Mouse (Mus musculus): Measurements from ENCODE around the gene Disp2. TPM values are rescaled to one million over a fixed set of nuclear protein-coding genes. Genes with fewer than 3 reads are reported as not detected.
A peak's percentile ranks its signal among the peaks of the same experiment; 100 is the strongest.

Disp2 gene
- polyA plus RNA-seq, 1 experiment from 2014 or later = 65.8 TPM

DNA sequence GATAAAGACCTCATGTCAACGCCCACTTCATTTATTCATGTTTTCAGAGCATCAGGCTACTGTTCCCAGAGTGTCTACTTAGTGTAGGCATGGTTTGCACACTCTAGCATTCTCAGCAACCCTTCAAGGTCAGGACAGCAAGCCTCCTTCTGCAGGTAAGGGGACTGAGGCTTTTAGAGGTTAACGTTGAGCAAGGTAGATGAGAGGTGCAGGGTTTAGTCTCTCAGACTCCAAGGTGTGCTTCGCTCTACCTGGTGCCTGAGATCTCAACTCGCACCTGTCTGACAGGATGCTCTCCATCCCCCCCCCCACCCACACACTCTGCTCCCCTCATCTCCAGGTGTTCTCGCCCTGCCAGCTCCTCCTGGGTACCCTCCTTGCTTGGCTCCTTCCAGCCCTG, 25.4 kb upstream of the Disp2 start:
- no peak for ATAC-seq (ENCODE audit: low FRiP score)
- WGBS = 95% methylated on average over 5 of the region's 5 CpGs
- Histone ChIP-seq H3K36me3 (replicated peaks; ENCODE audit: control insufficient read depth, insufficient read depth) (no peaks in the 10 kb centered on the region), H3K9ac (no peak overlapping the region), H3K4me2 (replicated peaks) (no peak overlapping the region), H3K27ac (no peak overlapping the region), H3K4me3 (replicated peaks; ENCODE audit: low read length) (no peak overlapping the region), H3K9me3 (ENCODE audit: control insufficient read depth, low read length) (no peaks in the 10 kb centered on the region), H3K4me1 (replicated peaks; ENCODE audit: control insufficient read depth, insufficient read depth, low read length) (peaks cover 16% of the 10 kb centered on the region), H3K27me3 (ENCODE audit: control insufficient read depth, insufficient read depth, low read length) (no peaks in the 10 kb centered on the region)
- DNase-seq (ENCODE audit: low spot score) = no peak

DNA sequence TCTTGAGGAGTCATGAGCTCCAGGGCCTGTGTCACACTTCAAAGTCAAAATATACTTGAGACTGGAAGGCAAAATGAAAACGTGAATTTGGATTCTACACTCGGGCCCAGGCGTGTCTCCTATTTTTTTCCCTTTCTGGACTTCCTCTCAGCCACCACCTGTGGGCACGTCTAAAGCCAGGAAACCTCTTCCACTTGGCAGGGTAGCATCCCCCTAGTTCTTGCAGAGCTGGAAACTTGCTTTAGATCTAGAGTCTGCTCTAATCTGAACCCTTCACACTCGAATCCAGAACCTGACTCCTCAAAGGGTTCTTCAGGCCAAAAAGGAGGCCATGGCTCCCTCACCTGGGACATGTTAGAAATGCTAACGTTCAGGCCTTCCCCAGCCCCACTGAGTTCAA, 24.1 kb upstream of the Disp2 start:
- no peak overlapping the region for H3K4me2 ChIP-seq (replicated peaks)
- DNase-seq (ENCODE audit: low spot score) = no peak
- WGBS = 87% methylated on average over 6 of the region's 6 CpGs
- no peak overlapping the region for H3K27ac ChIP-seq
- H3K27me3 ChIP-seq (ENCODE audit: control insufficient read depth, insufficient read depth, low read length) = no peaks in the 10 kb centered on the region
- H3K9me3 ChIP-seq (ENCODE audit: control insufficient read depth, low read length) = no peaks in the 10 kb centered on the region
- no peaks in the 10 kb centered on the region for H3K36me3 ChIP-seq (replicated peaks; ENCODE audit: control insufficient read depth, insufficient read depth)
- no peak for ATAC-seq (ENCODE audit: low FRiP score)
- H3K4me1 ChIP-seq (replicated peaks; ENCODE audit: control insufficient read depth, insufficient read depth, low read length) = peaks cover 4% of the 10 kb centered on the region; the same call in 1 of the 2 replicates
- H3K4me3 ChIP-seq (replicated peaks; ENCODE audit: low read length) = no peak overlapping the region
- no peak overlapping the region for H3K9ac ChIP-seq

DNA sequence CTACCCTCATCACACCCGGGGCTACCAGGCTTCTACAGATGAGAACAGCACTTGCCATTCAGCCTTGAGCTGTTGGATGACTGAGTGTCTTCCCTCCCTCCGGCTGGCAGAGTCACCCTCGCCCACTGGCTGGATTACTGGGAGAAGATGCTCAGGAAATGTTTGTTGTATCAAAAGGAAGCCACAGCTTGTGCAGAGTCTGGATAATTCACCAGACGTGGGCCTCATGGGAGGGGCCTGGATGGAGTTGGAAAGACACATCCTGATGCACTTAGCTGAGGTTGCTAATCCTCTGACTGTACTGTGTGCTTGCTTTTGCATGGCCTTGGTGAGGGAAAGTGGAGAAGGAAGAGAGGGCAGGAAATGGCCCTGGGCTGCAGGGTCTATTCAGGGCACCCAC, 23.4 kb upstream of the Disp2 start:
- Histone ChIP-seq H3K27me3 (ENCODE audit: control insufficient read depth, insufficient read depth, low read length) (no peaks in the 10 kb centered on the region), H3K36me3 (replicated peaks; ENCODE audit: control insufficient read depth, insufficient read depth) (no peaks in the 10 kb centered on the region), H3K9me3 (ENCODE audit: control insufficient read depth, low read length) (no peaks in the 10 kb centered on the region), H3K4me3 (replicated peaks; ENCODE audit: low read length) (no peak overlapping the region), H3K4me2 (replicated peaks) (no peak overlapping the region), H3K9ac (no peak overlapping the region), H3K27ac (no peak overlapping the region), H3K4me1 (replicated peaks; ENCODE audit: control insufficient read depth, insufficient read depth, low read length) (peaks cover 4% of the 10 kb centered on the region)
- DNase-seq (ENCODE audit: low spot score) (no peak), ATAC-seq (ENCODE audit: low FRiP score) (no peak)
- 86% methylated on average over 4 of the region's 4 CpGs for WGBS

DNA sequence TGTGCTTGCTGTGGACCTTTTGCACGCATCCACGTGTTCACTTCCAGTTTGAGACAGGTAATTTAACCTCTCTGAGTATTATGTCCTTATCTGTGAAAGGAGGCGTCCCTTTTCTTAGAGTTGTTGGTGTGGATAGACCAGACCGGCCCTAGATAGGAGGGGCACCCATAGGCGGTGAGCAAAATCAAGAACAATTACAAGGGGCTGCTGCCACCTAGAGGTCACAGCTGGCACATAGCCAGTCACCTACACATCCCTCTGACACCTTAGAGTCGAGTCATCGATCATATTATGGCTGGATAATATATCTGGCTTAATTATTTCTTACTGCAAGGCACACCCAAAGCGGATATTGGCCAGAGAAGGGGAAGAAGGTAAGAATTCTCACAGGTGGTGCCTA, 19.7 kb upstream of the Disp2 start:
- peak; percentile 76 for DNase-seq (ENCODE audit: low spot score)

DNA sequence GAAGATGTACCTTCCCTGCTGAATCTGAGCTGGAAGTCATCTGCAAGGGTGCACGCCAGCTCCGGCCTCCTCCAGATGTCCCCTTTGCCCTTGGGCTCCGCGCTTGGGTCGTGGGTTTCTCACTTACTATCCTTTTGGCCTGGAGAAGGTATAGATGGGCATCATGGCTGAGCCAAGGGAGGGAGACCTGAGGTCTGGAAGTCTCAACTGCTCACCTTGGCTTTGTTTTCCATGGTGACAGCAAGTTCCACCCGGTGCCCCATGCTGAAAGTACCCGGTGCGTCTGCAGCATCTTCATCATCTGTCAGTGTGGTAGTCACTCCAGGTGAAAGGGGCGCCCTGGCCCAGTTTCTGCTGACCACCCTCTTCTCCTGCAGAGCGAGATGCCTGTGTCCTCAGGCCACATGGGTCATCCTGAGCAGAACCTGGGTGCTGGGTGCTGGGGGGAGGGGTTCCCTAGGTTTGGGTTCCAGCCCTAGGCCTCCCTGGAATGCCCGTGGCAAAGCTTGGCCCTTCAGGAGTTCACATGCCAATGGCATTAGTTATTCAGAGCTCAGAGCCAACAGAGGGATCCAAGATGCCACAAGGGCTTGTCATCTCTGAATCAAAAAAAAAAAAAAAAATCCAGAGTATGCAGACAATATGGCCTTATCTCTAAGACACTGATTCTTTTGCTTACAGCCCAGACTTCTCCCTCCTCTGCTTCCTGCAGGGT, 19.1 kb upstream of the Disp2 start:
- Histone ChIP-seq H3K4me3 (replicated peaks; ENCODE audit: low read length) (no peak overlapping the region), H3K27me3 (ENCODE audit: control insufficient read depth, insufficient read depth, low read length) (no peaks in the 10 kb centered on the region), H3K36me3 (replicated peaks; ENCODE audit: control insufficient read depth, insufficient read depth) (no peaks in the 10 kb centered on the region), H3K4me1 (replicated peaks; ENCODE audit: control insufficient read depth, insufficient read depth, low read length) (peaks cover 27% of the 10 kb centered on the region), H3K9me3 (ENCODE audit: control insufficient read depth, low read length) (no peaks in the 10 kb centered on the region), H3K9ac (no peak overlapping the region), H3K4me2 (replicated peaks) (no peak overlapping the region), H3K27ac (no peak overlapping the region)
- 87% methylated on average over 11 of the region's 11 CpGs for WGBS
- ATAC-seq (ENCODE audit: low FRiP score) (no peak), DNase-seq (ENCODE audit: low spot score) (no peak)

More for the DNA sequence above, 19.7 kb upstream of the Disp2 start:
- peak; percentile 47; the same call in 1 of the 2 replicates for ATAC-seq (ENCODE audit: low FRiP score)
- Histone ChIP-seq H3K36me3 (replicated peaks; ENCODE audit: control insufficient read depth, insufficient read depth) (no peaks in the 10 kb centered on the region), H3K4me3 (replicated peaks; ENCODE audit: low read length) (no peak overlapping the region), H3K4me1 (replicated peaks; ENCODE audit: control insufficient read depth, insufficient read depth, low read length) (peaks cover 27% of the 10 kb centered on the region), H3K9ac (no peak overlapping the region), H3K27ac (no peak overlapping the region), H3K4me2 (replicated peaks) (0 out of 2 replicates have a peak overlapping the region, but pooled peaks have one; percentile 20), H3K27me3 (ENCODE audit: control insufficient read depth, insufficient read depth, low read length) (no peaks in the 10 kb centered on the region), H3K9me3 (ENCODE audit: control insufficient read depth, low read length) (no peaks in the 10 kb centered on the region)
- WGBS = 14% methylated on average over 8 of the region's 8 CpGs

DNA sequence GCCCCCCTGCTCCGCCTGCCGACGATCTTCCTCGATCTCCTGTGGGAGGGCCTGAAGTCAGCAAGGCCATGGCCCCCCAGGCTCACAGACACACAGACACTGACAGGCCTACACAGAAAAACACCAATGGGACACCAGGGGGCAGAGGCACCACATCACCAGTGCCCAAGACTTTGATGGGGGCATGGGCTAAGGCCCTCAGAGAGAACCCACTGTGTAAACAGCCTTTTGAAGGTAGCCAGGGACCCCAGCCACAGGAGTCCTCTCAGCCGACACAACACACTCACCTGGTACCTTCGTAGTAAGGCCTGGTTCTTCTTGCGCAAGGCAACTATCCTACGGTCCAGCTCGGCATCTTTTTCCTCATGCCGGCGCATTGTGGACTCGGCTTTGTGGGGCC, 18.2 kb upstream of the Disp2 start:
- WGBS = 73% methylated on average over 12 of the region's 12 CpGs
- Histone ChIP-seq H3K9me3 (ENCODE audit: control insufficient read depth, low read length) (no peaks in the 10 kb centered on the region), H3K27me3 (ENCODE audit: control insufficient read depth, insufficient read depth, low read length) (no peaks in the 10 kb centered on the region), H3K4me3 (replicated peaks; ENCODE audit: low read length) (no peak overlapping the region), H3K4me2 (replicated peaks) (peak overlapping the region; percentile 43), H3K36me3 (replicated peaks; ENCODE audit: control insufficient read depth, insufficient read depth) (no peaks in the 10 kb centered on the region), H3K9ac (peak overlapping the region; percentile 54), H3K27ac (peak overlapping the region; percentile 87), H3K4me1 (replicated peaks; ENCODE audit: control insufficient read depth, insufficient read depth, low read length) (peaks cover 27% of the 10 kb centered on the region)
- DNase-seq (ENCODE audit: low spot score) = no peak
- no peak for ATAC-seq (ENCODE audit: low FRiP score)

DNA sequence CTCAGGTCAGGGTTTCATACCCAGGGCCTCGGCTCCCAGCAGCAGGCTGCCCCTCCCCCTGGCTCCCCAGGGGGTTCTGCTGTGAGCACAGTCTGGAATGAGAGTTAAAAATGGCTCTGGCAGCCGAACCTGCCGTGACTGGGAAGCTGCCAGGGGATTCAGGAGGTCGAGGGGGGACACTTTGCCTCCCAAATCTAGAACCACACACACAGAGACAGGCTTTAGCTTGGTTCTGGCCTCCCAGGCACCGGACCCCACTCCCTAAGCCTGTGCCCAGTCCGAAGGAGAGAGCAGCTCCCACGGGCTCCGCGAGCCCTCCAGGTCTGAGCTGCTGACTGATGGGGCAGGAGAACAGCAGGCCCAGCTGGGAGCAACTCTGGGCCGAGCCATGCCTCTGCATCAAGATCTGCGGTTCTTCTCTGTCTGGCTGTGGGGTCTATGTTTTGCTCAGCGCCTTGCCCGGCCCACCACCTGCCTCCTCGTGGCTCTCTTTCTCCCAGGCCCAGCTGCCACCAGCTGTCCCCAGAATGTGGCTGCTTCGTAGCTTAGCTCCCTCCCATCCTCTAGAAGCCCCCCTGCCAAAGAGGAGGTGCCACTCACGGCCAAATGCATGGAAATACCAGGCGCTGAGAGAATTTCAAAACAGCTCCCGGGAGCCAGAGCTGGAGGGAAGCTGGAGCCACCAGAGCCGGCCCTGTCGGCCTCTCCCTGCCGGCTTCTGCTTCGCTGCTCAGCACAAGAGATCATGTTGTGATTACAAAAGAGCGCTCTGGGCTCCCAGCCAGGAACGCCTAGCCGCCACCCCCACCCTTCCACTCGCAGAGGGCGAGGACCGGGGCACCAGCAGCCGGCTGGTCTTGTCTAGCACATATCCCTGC, 17.4 kb upstream of the Disp2 start, which contains the start of gene Ccdc9b:
Gene Ccdc9b, minus strand, starts transcription at position 756 of the 878 bp plus-strand sequence.
- Histone ChIP-seq H3K4me3 (replicated peaks; ENCODE audit: low read length) (0 out of 2 replicates have a peak within 1 kb of the TSS, but pooled peaks have one; percentile 0), H3K9me3 (ENCODE audit: control insufficient read depth, low read length) (no peaks in the 10 kb centered on the region), H3K36me3 (replicated peaks; ENCODE audit: control insufficient read depth, insufficient read depth) (no peaks in the 10 kb centered on the region), H3K27ac (peak within 1 kb of the TSS; percentile 87), H3K4me1 (replicated peaks; ENCODE audit: control insufficient read depth, insufficient read depth, low read length) (peaks cover 27% of the 10 kb centered on the region), H3K27me3 (ENCODE audit: control insufficient read depth, insufficient read depth, low read length) (no peaks in the 10 kb centered on the region), H3K4me2 (replicated peaks) (peak within 1 kb of the TSS; percentile 43), H3K9ac (peak within 1 kb of the TSS; percentile 54)
- WGBS = 3% methylated on average over 29 of the region's 29 CpGs
- DNase-seq (ENCODE audit: low spot score) (peak; percentile 79), ATAC-seq (ENCODE audit: low FRiP score) (peak; percentile 79)

DNA sequence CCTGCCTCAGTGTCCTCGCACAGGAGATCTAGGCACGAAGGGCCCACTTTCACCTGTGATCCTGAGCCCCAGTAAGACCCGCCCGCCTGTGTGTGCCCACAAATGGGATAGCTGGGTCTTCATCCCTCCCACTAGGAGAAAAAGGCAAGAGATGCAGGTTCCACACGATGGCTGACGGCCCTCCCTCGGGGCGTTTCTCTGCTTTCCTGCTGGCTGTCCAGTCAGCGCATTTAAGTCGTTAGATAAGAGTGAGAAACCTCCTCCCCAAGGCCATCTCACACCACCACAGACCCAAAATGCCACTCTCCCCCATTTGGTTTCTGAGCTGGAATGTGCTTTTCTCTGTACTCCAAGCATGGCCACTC, 16.8 kb upstream of the Disp2 start:
- H3K4me2 ChIP-seq (replicated peaks) = 0 out of 2 replicates have a peak overlapping the region, but pooled peaks have one; percentile 43
- peak overlapping the region; percentile 87 for H3K27ac ChIP-seq
- no peaks in the 10 kb centered on the region for H3K27me3 ChIP-seq (ENCODE audit: control insufficient read depth, insufficient read depth, low read length)
- peak overlapping the region; percentile 54; the same call in 1 of the 2 replicates for H3K9ac ChIP-seq
- H3K9me3 ChIP-seq (ENCODE audit: control insufficient read depth, low read length) = no peaks in the 10 kb centered on the region
- ATAC-seq (ENCODE audit: low FRiP score) = no peak
- 13% methylated on average over 10 of the region's 10 CpGs for WGBS
- H3K36me3 ChIP-seq (replicated peaks; ENCODE audit: control insufficient read depth, insufficient read depth) = no peaks in the 10 kb centered on the region
- no peak overlapping the region for H3K4me3 ChIP-seq (replicated peaks; ENCODE audit: low read length)
- peaks cover 27% of the 10 kb centered on the region for H3K4me1 ChIP-seq (replicated peaks; ENCODE audit: control insufficient read depth, insufficient read depth, low read length)
- DNase-seq (ENCODE audit: low spot score) = peak; percentile 32

DNA sequence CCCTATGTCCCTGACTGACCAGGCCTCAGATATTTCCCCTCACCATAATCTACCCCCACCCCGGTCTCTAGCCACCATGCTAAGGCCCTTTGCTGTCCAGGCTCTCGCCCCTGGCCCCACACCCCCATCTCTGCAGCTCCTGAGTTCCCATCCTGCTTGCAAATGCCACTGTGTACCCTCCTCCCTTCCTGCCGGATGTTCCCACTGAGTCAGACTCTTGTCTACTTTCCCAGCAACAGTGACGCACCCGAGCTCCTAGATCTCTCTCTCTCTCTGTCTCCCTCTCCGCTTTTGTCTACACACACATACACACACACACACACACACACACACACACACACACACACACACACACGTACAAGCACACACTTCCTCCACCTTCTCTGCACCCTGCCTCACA, 16.1 kb upstream of the Disp2 start:
- 60% methylated on average over 7 of the region's 7 CpGs for WGBS
- Histone ChIP-seq H3K4me1 (replicated peaks; ENCODE audit: control insufficient read depth, insufficient read depth, low read length) (peaks cover 27% of the 10 kb centered on the region), H3K4me3 (replicated peaks; ENCODE audit: low read length) (no peak overlapping the region), H3K27ac (peak overlapping the region; percentile 87; the same call in 1 of the 2 replicates), H3K9ac (no peak overlapping the region), H3K9me3 (ENCODE audit: control insufficient read depth, low read length) (no peaks in the 10 kb centered on the region), H3K36me3 (replicated peaks; ENCODE audit: control insufficient read depth, insufficient read depth) (no peaks in the 10 kb centered on the region), H3K27me3 (ENCODE audit: control insufficient read depth, insufficient read depth, low read length) (no peaks in the 10 kb centered on the region), H3K4me2 (replicated peaks) (no peak overlapping the region)
- ATAC-seq (ENCODE audit: low FRiP score) (no peak), DNase-seq (ENCODE audit: low spot score) (no peak)
